Mouse (Mus musculus): ENCODE measurements around the gene Olah. TPM values are rescaled to one million over a fixed set of nuclear protein-coding genes. Genes with fewer than 3 reads are reported as not detected.

Olah gene
- polyA plus RNA-seq, 1 experiment from 2014 or later, result 0.23 TPM

DNA sequence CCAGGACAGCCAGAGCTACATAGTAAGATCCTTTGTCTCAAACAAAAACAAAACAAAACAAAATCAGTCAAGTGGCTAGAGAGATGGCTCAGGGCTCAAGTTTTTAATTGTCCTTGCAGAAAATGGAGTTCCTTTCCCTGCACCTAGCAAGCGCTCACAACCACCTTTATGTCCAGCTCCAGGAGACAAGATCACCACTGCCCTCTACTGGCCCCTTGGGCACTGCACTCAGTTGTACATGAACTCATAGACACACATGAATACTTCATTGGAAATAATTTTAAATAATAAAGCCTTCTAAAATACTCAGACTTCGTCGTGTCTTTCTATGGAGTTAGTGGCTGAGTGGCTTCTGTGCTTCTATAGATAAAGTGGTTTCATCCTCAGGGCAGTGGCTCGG, 17.2 kb upstream of the Olah start:
- Histone ChIP-seq H3K4me1 (replicated peaks; ENCODE audit: control insufficient read depth, insufficient read depth) (no peaks in the 10 kb centered on the region), H3K9me3 (ENCODE audit: control insufficient read depth, low read length) (no peaks in the 10 kb centered on the region), H3K9ac (ENCODE audit: low read length) (no peak overlapping the region), H3K27me3 (ENCODE audit: control insufficient read depth, insufficient read depth, low read length) (no peaks in the 10 kb centered on the region), H3K36me3 (ENCODE audit: control insufficient read depth, insufficient read depth, low read length) (no peaks in the 10 kb centered on the region), H3K4me3 (ENCODE audit: low read depth, low read length) (no peak overlapping the region), H3K27ac (replicated peaks) (no peak overlapping the region), H3K4me2 (replicated peaks; ENCODE audit: low read depth) (no peak overlapping the region)
- WGBS, result 53% methylated on average over 4 of the region's 4 CpGs
- no peak for ATAC-seq (ENCODE audit: low FRiP score, low TSS enrichment)
- DNase-seq (ENCODE audit: low spot score), result peak; percentile 78
- peak; percentile 80 for TF ChIP-seq CTCF (IDR thresholded peaks at IDR 0.05; ENCODE audit: low read depth)
- TF ChIP-seq EP300 (optimal IDR thresholded peaks at IDR 0.05), result no peak

GRCm38 (mm10) chr2:3407756-3408155, 10.7 kb upstream of the Olah start:
- H3K27me3 ChIP-seq (ENCODE audit: control insufficient read depth, insufficient read depth, low read length), result no peaks in the 10 kb centered on the region
- 64% methylated on average over 7 of the region's 7 CpGs for WGBS
- no peaks in the 10 kb centered on the region for H3K9me3 ChIP-seq (ENCODE audit: control insufficient read depth, low read length)
- no peaks in the 10 kb centered on the region for H3K4me1 ChIP-seq (replicated peaks; ENCODE audit: control insufficient read depth, insufficient read depth)
- TF ChIP-seq CTCF (IDR thresholded peaks at IDR 0.05; ENCODE audit: low read depth), result no peak
- no peaks in the 10 kb centered on the region for H3K36me3 ChIP-seq (ENCODE audit: control insufficient read depth, insufficient read depth, low read length)
- no peak overlapping the region for H3K4me2 ChIP-seq (replicated peaks; ENCODE audit: low read depth)
- H3K9ac ChIP-seq (ENCODE audit: low read length), result no peak overlapping the region
- DNase-seq (ENCODE audit: low spot score), result no peak
- ATAC-seq (ENCODE audit: low FRiP score, low TSS enrichment), result no peak
- H3K27ac ChIP-seq (replicated peaks), result no peak overlapping the region
- H3K4me3 ChIP-seq (ENCODE audit: low read depth, low read length), result no peak overlapping the region

- no peaks in the 10 kb centered on the region for H3K4me1 ChIP-seq (replicated peaks; ENCODE audit: control insufficient read depth, insufficient read depth)
- 80% methylated on average over 4 of the region's 4 CpGs for WGBS
- no peaks in the 10 kb centered on the region for H3K9me3 ChIP-seq (ENCODE audit: control insufficient read depth, low read length)
- H3K9ac ChIP-seq (ENCODE audit: low read length), result no peak overlapping the region
- ATAC-seq (ENCODE audit: low FRiP score, low TSS enrichment) (no peak), DNase-seq (ENCODE audit: low spot score) (no peak)
- no peak overlapping the region for H3K4me3 ChIP-seq (ENCODE audit: low read depth, low read length)
- H3K36me3 ChIP-seq (ENCODE audit: control insufficient read depth, insufficient read depth, low read length), result no peaks in the 10 kb centered on the region
- H3K27me3 ChIP-seq (ENCODE audit: control insufficient read depth, insufficient read depth, low read length), result no peaks in the 10 kb centered on the region
- H3K4me2 ChIP-seq (replicated peaks; ENCODE audit: low read depth), result no peak overlapping the region
- TF ChIP-seq EP300 (optimal IDR thresholded peaks at IDR 0.05) (no peak), CTCF (IDR thresholded peaks at IDR 0.05; ENCODE audit: low read depth) (no peak)
- H3K27ac ChIP-seq (replicated peaks), result no peak overlapping the region
Measured at GRCm38 (mm10) chr2:3405981-3406380, 9.0 kb upstream of the Olah start.

GRCm38 (mm10) chr2:3391945-3392344, 5.1 kb downstream of the Olah start:
- H3K36me3 ChIP-seq (ENCODE audit: control insufficient read depth, insufficient read depth, low read length), result no peaks in the 10 kb centered on the region
- ATAC-seq (ENCODE audit: low FRiP score, low TSS enrichment), result no peak
- DNase-seq (ENCODE audit: low spot score), result no peak
- TF ChIP-seq CTCF (IDR thresholded peaks at IDR 0.05; ENCODE audit: low read depth), result no peak
- no peaks in the 10 kb centered on the region for H3K4me1 ChIP-seq (replicated peaks; ENCODE audit: control insufficient read depth, insufficient read depth)
- H3K27ac ChIP-seq (replicated peaks), result no peak overlapping the region
- H3K4me2 ChIP-seq (replicated peaks; ENCODE audit: low read depth), result no peak overlapping the region
- H3K9me3 ChIP-seq (ENCODE audit: control insufficient read depth, low read length), result no peaks in the 10 kb centered on the region
- no peak overlapping the region for H3K4me3 ChIP-seq (ENCODE audit: low read depth, low read length)
- WGBS, result 72% methylated on average over 2 of the region's 2 CpGs
- no peaks in the 10 kb centered on the region for H3K27me3 ChIP-seq (ENCODE audit: control insufficient read depth, insufficient read depth, low read length)
- no peak overlapping the region for H3K9ac ChIP-seq (ENCODE audit: low read length)

- Histone ChIP-seq H3K4me2 (replicated peaks; ENCODE audit: low read depth) (no peak overlapping the region), H3K27ac (replicated peaks) (no peak overlapping the region), H3K9ac (ENCODE audit: low read length) (no peak overlapping the region), H3K36me3 (ENCODE audit: control insufficient read depth, insufficient read depth, low read length) (no peaks in the 10 kb centered on the region), H3K9me3 (ENCODE audit: control insufficient read depth, low read length) (no peaks in the 10 kb centered on the region), H3K4me1 (replicated peaks; ENCODE audit: control insufficient read depth, insufficient read depth) (no peaks in the 10 kb centered on the region), H3K27me3 (ENCODE audit: control insufficient read depth, insufficient read depth, low read length) (no peaks in the 10 kb centered on the region), H3K4me3 (ENCODE audit: low read depth, low read length) (no peak overlapping the region)
- WGBS, result 81% methylated on average over 6 of the region's 6 CpGs
- TF ChIP-seq EP300 (optimal IDR thresholded peaks at IDR 0.05), result no peak
- no peak for TF ChIP-seq CTCF (IDR thresholded peaks at IDR 0.05; ENCODE audit: low read depth)
- DNase-seq (ENCODE audit: low spot score) (no peak), ATAC-seq (ENCODE audit: low FRiP score, low TSS enrichment) (no peak)
Measured at GRCm38 (mm10) chr2:3387105-3387860, 9.7 kb downstream of the Olah start.

- H3K4me2 ChIP-seq (replicated peaks; ENCODE audit: low read depth), result no peak overlapping the region
- H3K27me3 ChIP-seq (ENCODE audit: control insufficient read depth, insufficient read depth, low read length), result no peaks in the 10 kb centered on the region
- no peaks in the 10 kb centered on the region for H3K9me3 ChIP-seq (ENCODE audit: control insufficient read depth, low read length)
- no peaks in the 10 kb centered on the region for H3K36me3 ChIP-seq (ENCODE audit: control insufficient read depth, insufficient read depth, low read length)
- ATAC-seq (ENCODE audit: low FRiP score, low TSS enrichment), result no peak
- no peak for DNase-seq (ENCODE audit: low spot score)
- TF ChIP-seq CTCF (IDR thresholded peaks at IDR 0.05; ENCODE audit: low read depth), result 0 out of 2 replicates have a peak, but pooled peaks have one; percentile 18
- no peak for TF ChIP-seq EP300 (optimal IDR thresholded peaks at IDR 0.05)
- 51% methylated on average over 4 of the region's 4 CpGs for WGBS
- no peaks in the 10 kb centered on the region for H3K4me1 ChIP-seq (replicated peaks; ENCODE audit: control insufficient read depth, insufficient read depth)
- H3K9ac ChIP-seq (ENCODE audit: low read length), result no peak overlapping the region
- H3K27ac ChIP-seq (replicated peaks), result no peak overlapping the region
- no peak overlapping the region for H3K4me3 ChIP-seq (ENCODE audit: low read depth, low read length)
Measured at GRCm38 (mm10) chr2:3365127-3365526, 31.9 kb downstream of the Olah start.

All from stomach, postnatal 0 days (tissue).